Mouse (Mus musculus) monocyte, adult 5-6 weeks (primary cell): Measurements from ENCODE around the gene Gm49395. TPM values are rescaled to one million over a fixed set of nuclear protein-coding genes. Genes with fewer than 3 reads are reported as not detected.

Experiments used
- ATAC-seq: fragments of 153-309, 156-312 bp; replicated peaks from 2 replicates; pipeline ENCODE4 v1.8.0; 2017; ENCODE audit warnings: mild to moderate bottlenecking; ENCODE audit not compliant: low TSS enrichment, insufficient number of reproducible peaks, severe bottlenecking, poor library complexity, low FRiP score
- total RNA-seq: library from RNA; stranded (forward); fragments of 200-1000, 200-491, 200-594 nt; gene quantifications from 3 replicates; pipeline ENCODE4 v1.2.3, GENCODE M21; 2017

The Gm49395 gene
- total RNA-seq, 1 experiment from 2014 or later, result not detected

- ATAC-seq, result no peak
Observed at GRCm38 (mm10) chr13:115071431-115071830, 30.3 kb downstream of the Gm49395 start.

- ATAC-seq, result no peak
Observed at GRCm38 (mm10) chr13:115067968-115068330, 33.8 kb downstream of the Gm49395 start.

GRCm38 (mm10) chr13:115067324-115067967 lies 34.3 kb downstream of the Gm49395 start:
- ATAC-seq, result no peak

- ATAC-seq, result no peak
Observed at GRCm38 (mm10) chr13:115057555-115057954, 44.2 kb downstream of the Gm49395 start.

- no peak for ATAC-seq
Observed at GRCm38 (mm10) chr13:115054783-115055182, 46.9 kb downstream of the Gm49395 start.

- ATAC-seq, result no peak
Observed at GRCm38 (mm10) chr13:115052568-115052967, 49.2 kb downstream of the Gm49395 start.

GRCm38 (mm10) chr13:115050660-115051559 lies 50.8 kb downstream of the Gm49395 start:
- no peak for ATAC-seq

GRCm38 (mm10) chr13:115042652-115043051 lies 59.1 kb downstream of the Gm49395 start:
- no peak for ATAC-seq

GRCm38 (mm10) chr13:115037304-115037703 lies 64.4 kb downstream of the Gm49395 start:
- no peak for ATAC-seq

GRCm38 (mm10) chr13:115035387-115035786 lies 66.3 kb downstream of the Gm49395 start:
- no peak for ATAC-seq

GRCm38 (mm10) chr13:115033135-115033534 lies 68.6 kb downstream of the Gm49395 start:
- ATAC-seq, result no peak

GRCm38 (mm10) chr13:115031177-115032000 lies 70.3 kb downstream of the Gm49395 start:
- ATAC-seq, result no peak

- ATAC-seq, result no peak
Observed at GRCm38 (mm10) chr13:115025394-115025793, 76.3 kb downstream of the Gm49395 start.

GRCm38 (mm10) chr13:115022117-115022787 lies 79.5 kb downstream of the Gm49395 start:
- ATAC-seq, result no peak

- no peak for ATAC-seq
Observed at GRCm38 (mm10) chr13:115021411-115021810, 80.3 kb downstream of the Gm49395 start.

- ATAC-seq, result peak; percentile 43; the same call in 1 of the 2 replicates
Observed at GRCm38 (mm10) chr13:115020727-115021126, 81.0 kb downstream of the Gm49395 start.

GRCm38 (mm10) chr13:115017545-115017944 lies 84.2 kb downstream of the Gm49395 start:
- ATAC-seq, result no peak

GRCm38 (mm10) chr13:115011547-115011946 lies 90.2 kb downstream of the Gm49395 start:
- ATAC-seq, result 0 out of 2 replicates have a peak, but pooled peaks have one; percentile 43
